26 mouse cellular contexts compared by ENCODE assay signal in the genomic region with DNA sequence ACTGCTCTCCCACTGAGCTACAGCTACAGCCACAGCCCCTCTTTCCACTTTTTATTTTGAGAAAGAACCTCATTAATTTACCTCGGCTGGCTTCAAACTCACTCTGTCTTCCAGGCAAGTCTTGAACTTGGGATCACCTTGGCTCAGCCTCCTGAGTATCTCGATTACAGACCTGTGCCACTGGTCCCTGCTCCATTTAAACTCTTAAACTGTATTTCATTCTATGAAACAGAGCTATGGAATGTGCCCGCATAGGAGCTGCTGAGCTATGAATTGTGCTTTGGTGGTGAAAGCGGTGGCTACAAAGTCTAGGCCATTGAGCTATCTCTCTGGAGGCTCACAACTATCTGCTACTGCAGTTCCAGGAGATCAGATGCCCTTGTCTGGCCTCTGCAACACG. TPM values are rescaled to one million over a fixed set of nuclear protein-coding genes. Genes with fewer than 3 reads are reported as not detected.
DNase-seq lines count a peak whose midpoint lies in the region; ATAC-seq and TF ChIP-seq lines count a peak whose summit lies in the region.
"Had no signal": no experiment of that assay in that cellular context is flagged by ENCODE, and none has a peak within 500 bp of the region (broad histone marks: within the 10 kb centered on the region; RNA-seq: fewer than 3 reads in every experiment).

No protein-coding gene starts in this region.

- peaks cover 14% of the 10 kb centered on the region for H3K4me1 ChIP-seq in intestine, postnatal 0 days (replicated peaks; ENCODE audit: control insufficient read depth, insufficient read depth, low read length)
- H3K4me1 ChIP-seq in intestine, embryonic 15.5 days (replicated peaks): peaks cover 11% of the 10 kb centered on the region
- H3K4me1 ChIP-seq in midbrain, embryonic 11.5 days (ENCODE audit: control insufficient read depth, insufficient read depth, low read length): no peaks in the 10 kb centered on the region
- peaks cover 13% of the 10 kb centered on the region for H3K4me1 ChIP-seq in midbrain, embryonic 10.5 days
- H3K4me1 ChIP-seq in bone marrow macrophage, adult 2 months (ENCODE audit: control insufficient read depth, insufficient read depth, low read length): peaks cover 45% of the 10 kb centered on the region
- H3K4me1 ChIP-seq in hindbrain, embryonic 16.5 days (ENCODE audit: control insufficient read depth, insufficient read depth, low read depth, low read length): peaks cover 2% of the 10 kb centered on the region; the same call in 1 of the 2 replicates

- H3K36me3 ChIP-seq in intestine, postnatal 0 days (ENCODE audit: control insufficient read depth, insufficient read depth): no peaks in the 10 kb centered on the region
- H3K36me3 ChIP-seq in intestine, embryonic 15.5 days: no peaks in the 10 kb centered on the region
- no peaks in the 10 kb centered on the region for H3K36me3 ChIP-seq in midbrain, embryonic 11.5 days (ENCODE audit: control insufficient read depth, insufficient read depth, low read length)
- no peaks in the 10 kb centered on the region for H3K36me3 ChIP-seq in midbrain, embryonic 10.5 days
- no peaks in the 10 kb centered on the region for H3K36me3 ChIP-seq in hindbrain, embryonic 16.5 days (ENCODE audit: control insufficient read depth, insufficient read depth, low read length)
- H3K36me3 ChIP-seq: embryonic facial prominence, embryonic 12.5 days; embryonic facial prominence, embryonic 15.5 days; heart, embryonic 10.5 days; heart, embryonic 13.5 days; hindbrain, embryonic 12.5 days; hindbrain, embryonic 15.5 days had no signal

- WGBS in intestine, postnatal 0 days: 79% methylated on average over 5 of the region's 5 CpGs
- 91% methylated on average over 5 of the region's 5 CpGs for WGBS in intestine, embryonic 15.5 days
- WGBS in midbrain, embryonic 11.5 days: 88% methylated on average over 5 of the region's 5 CpGs
- WGBS in midbrain, embryonic 10.5 days: 87% methylated on average over 5 of the region's 5 CpGs
- WGBS in hindbrain, embryonic 16.5 days: 89% methylated on average over 5 of the region's 5 CpGs

- no peak overlapping the region for H3K9ac ChIP-seq in intestine, postnatal 0 days (ENCODE audit: low read depth, low read length)
- no peak overlapping the region for H3K9ac ChIP-seq in intestine, embryonic 15.5 days
- no peak overlapping the region for H3K9ac ChIP-seq in midbrain, embryonic 11.5 days (ENCODE audit: low read length)
- no peak overlapping the region for H3K9ac ChIP-seq in hindbrain, embryonic 16.5 days (ENCODE audit: low read depth, low read length)
- H3K9ac ChIP-seq: embryonic facial prominence, embryonic 12.5 days; embryonic facial prominence, embryonic 15.5 days; forebrain, postnatal 0 days; heart, embryonic 13.5 days; hindbrain, embryonic 12.5 days; hindbrain, embryonic 15.5 days had no signal

- H3K4me3 ChIP-seq in intestine, postnatal 0 days (ENCODE audit: low read depth, low read length): no peak overlapping the region
- no peak overlapping the region for H3K4me3 ChIP-seq in intestine, embryonic 15.5 days (replicated peaks)
- no peak overlapping the region for H3K4me3 ChIP-seq in midbrain, embryonic 11.5 days (ENCODE audit: low read depth, low read length)
- no peak overlapping the region for H3K4me3 ChIP-seq in midbrain, embryonic 10.5 days
- H3K4me3 ChIP-seq in bone marrow macrophage, adult 2 months (ENCODE audit: insufficient read depth, low read length): no peak overlapping the region
- no peak overlapping the region for H3K4me3 ChIP-seq in hindbrain, embryonic 16.5 days (ENCODE audit: low read length)
- H3K4me3 ChIP-seq: embryonic facial prominence, embryonic 12.5 days; embryonic facial prominence, embryonic 15.5 days; gastrocnemius, adult 2 months; heart, adult 2 months; heart, embryonic 10.5 days; heart, embryonic 13.5 days; hindbrain, embryonic 12.5 days; hindbrain, embryonic 15.5 days had no signal

- ATAC-seq in intestine, postnatal 0 days: peak; percentile 42; the same call in 1 of the 2 replicates
- ATAC-seq in intestine, embryonic 15.5 days: no peak
- ATAC-seq in midbrain, embryonic 11.5 days (ENCODE audit: low FRiP score): no peak
- no peak for ATAC-seq in hindbrain, embryonic 16.5 days
- ATAC-seq: CD4-positive, CD25-positive, alpha-beta regulatory T cell, adult 4 months; forebrain, embryonic 14.5 days; forebrain, postnatal 0 days; Patski had no signal

- no peak for TF ChIP-seq CTCF in intestine, postnatal 0 days (IDR thresholded peaks at IDR 0.05; ENCODE audit: low read depth)
- TF ChIP-seq CTCF in bone marrow macrophage, adult 2 months (IDR thresholded peaks at IDR 0.05; ENCODE audit: low read depth, low read length): no peak

- no peak overlapping the region for H3K27ac ChIP-seq in intestine, postnatal 0 days (ENCODE audit: low read depth, low read length)
- H3K27ac ChIP-seq in intestine, embryonic 15.5 days: no peak overlapping the region
- H3K27ac ChIP-seq in midbrain, embryonic 11.5 days (ENCODE audit: low read depth, low read length): no peak overlapping the region
- H3K27ac ChIP-seq in midbrain, embryonic 10.5 days (replicated peaks): no peak overlapping the region
- peak overlapping the region; percentile 99 for H3K27ac ChIP-seq in bone marrow macrophage, adult 2 months (ENCODE audit: insufficient read depth, low read depth, low read length)
- H3K27ac ChIP-seq in hindbrain, embryonic 16.5 days (ENCODE audit: low read depth, low read length): no peak overlapping the region
- H3K27ac ChIP-seq: embryonic facial prominence, embryonic 12.5 days; embryonic facial prominence, embryonic 15.5 days; heart, adult 2 months; heart, embryonic 13.5 days; hindbrain, embryonic 12.5 days; hindbrain, embryonic 15.5 days had no signal

- no peak for TF ChIP-seq POLR2A in bone marrow macrophage, adult 2 months (IDR thresholded peaks at IDR 0.05; ENCODE audit: borderline replicate concordance, low read depth, low read length)

- DNase-seq in midbrain, embryonic 11.5 days (ENCODE audit: low spot score, missing footprints): peak; percentile 33
- DNase-seq in midbrain, embryonic 10.5 days (ENCODE audit: low spot score): no peak
- no peak for DNase-seq in lung, adult 18-20 months
- DNase-seq: adrenal gland, postnatal 10 days; adrenal gland, postnatal 36 days; cerebellum, adult 11 months; cerebellum, adult 2 months; cerebellum, adult 9-11 months; cerebellum, postnatal 25 days; forebrain, postnatal 0 days; gastrocnemius, adult 2 months; gastrocnemius, postnatal 14 days; heart, adult 2 months had no signal

- H3K27me3 ChIP-seq in intestine, postnatal 0 days (replicated peaks; ENCODE audit: control insufficient read depth, insufficient read depth, low read length): no peaks in the 10 kb centered on the region
- no peaks in the 10 kb centered on the region for H3K27me3 ChIP-seq in intestine, embryonic 15.5 days (replicated peaks)
- no peaks in the 10 kb centered on the region for H3K27me3 ChIP-seq in midbrain, embryonic 11.5 days (ENCODE audit: control insufficient read depth, insufficient read depth, low read length)
- H3K27me3 ChIP-seq in midbrain, embryonic 10.5 days (ENCODE audit: low read depth, poor library complexity, severe bottlenecking): no peaks in the 10 kb centered on the region
- no peaks in the 10 kb centered on the region for H3K27me3 ChIP-seq in hindbrain, embryonic 16.5 days (replicated peaks; ENCODE audit: control insufficient read depth, insufficient read depth, low read length)
- H3K27me3 ChIP-seq: embryonic facial prominence, embryonic 12.5 days; embryonic facial prominence, embryonic 15.5 days; heart, embryonic 13.5 days; hindbrain, embryonic 12.5 days; hindbrain, embryonic 15.5 days had no signal

- no peaks in the 10 kb centered on the region for H3K9me3 ChIP-seq in intestine, postnatal 0 days (ENCODE audit: control insufficient read depth)
- no peaks in the 10 kb centered on the region for H3K9me3 ChIP-seq in intestine, embryonic 15.5 days
- H3K9me3 ChIP-seq in midbrain, embryonic 11.5 days (ENCODE audit: control insufficient read depth, low read length): no peaks in the 10 kb centered on the region
- no peaks in the 10 kb centered on the region for H3K9me3 ChIP-seq in midbrain, embryonic 10.5 days (replicated peaks)
- H3K9me3 ChIP-seq in hindbrain, embryonic 16.5 days (ENCODE audit: control insufficient read depth, low read length): no peaks in the 10 kb centered on the region
- H3K9me3 ChIP-seq: embryonic facial prominence, embryonic 12.5 days; embryonic facial prominence, embryonic 15.5 days; heart, embryonic 10.5 days; heart, embryonic 13.5 days; hindbrain, embryonic 12.5 days; hindbrain, embryonic 15.5 days had no signal

- H3K4me2 ChIP-seq in intestine, postnatal 0 days (replicated peaks; ENCODE audit: low read depth): no peak overlapping the region
- H3K4me2 ChIP-seq in intestine, embryonic 15.5 days (replicated peaks): no peak overlapping the region
- H3K4me2 ChIP-seq in midbrain, embryonic 11.5 days: no peak overlapping the region
- H3K4me2 ChIP-seq in hindbrain, embryonic 16.5 days (ENCODE audit: low read length): no peak overlapping the region
- H3K4me2 ChIP-seq: embryonic facial prominence, embryonic 12.5 days; embryonic facial prominence, embryonic 15.5 days; heart, embryonic 13.5 days; hindbrain, embryonic 12.5 days; hindbrain, embryonic 15.5 days had no signal

RNA-seq across cellular contexts. Expression of gene Fth1, which starts 22.4 kb away (rescaled TPM):
- 6,780 and 7,050 TPM in 2 replicates for polyA plus RNA-seq in intestine, postnatal 0 days (2015; fragmentation: Nextera tagmentation; extraction: Ambion mirVana)
- polyA plus RNA-seq in intestine, embryonic 15.5 days (2015; fragmentation: Nextera tagmentation; extraction: Ambion mirVana): 1,893 and 1,941 TPM in 2 replicates
- polyA plus RNA-seq in midbrain, embryonic 11.5 days (2014; fragmentation: Nextera tagmentation; extraction: Ambion mirVana): 1,347 and 1,422 TPM in 2 replicates
- 1,350 and 1,398 TPM in 2 replicates for polyA plus RNA-seq in midbrain, embryonic 10.5 days (2016; fragmentation: Nextera tagmentation; extraction: Ambion mirVana)
- 20,335 and 20,363 TPM in 2 replicates for polyA plus RNA-seq in bone marrow macrophage, adult 2 months (2012; ENCODE audit: insufficient read depth, insufficient read length, missing spikeins)
- polyA plus RNA-seq in hindbrain, embryonic 16.5 days (2015; fragmentation: Nextera tagmentation; extraction: Ambion mirVana): 1,751 and 1,961 TPM in 2 replicates

RNA-seq across cellular contexts. Expression of gene Best1, which starts 43.5 kb away (rescaled TPM):
- polyA plus RNA-seq in intestine, postnatal 0 days (2015; fragmentation: Nextera tagmentation; extraction: Ambion mirVana): 0.61 and 0.89 TPM in 2 replicates
- polyA plus RNA-seq in intestine, embryonic 15.5 days (2015; fragmentation: Nextera tagmentation; extraction: Ambion mirVana): 0.50 and 0.58 TPM in 2 replicates
- 1.3 and 1.5 TPM in 2 replicates for polyA plus RNA-seq in midbrain, embryonic 11.5 days (2014; fragmentation: Nextera tagmentation; extraction: Ambion mirVana)
- 1.4 and 2.0 TPM in 2 replicates for polyA plus RNA-seq in midbrain, embryonic 10.5 days (2016; fragmentation: Nextera tagmentation; extraction: Ambion mirVana)
- 0.44 and 2.3 TPM in 2 replicates for polyA plus RNA-seq in bone marrow macrophage, adult 2 months (2012; ENCODE audit: insufficient read depth, insufficient read length, missing spikeins)
- polyA plus RNA-seq in hindbrain, embryonic 16.5 days (2015; fragmentation: Nextera tagmentation; extraction: Ambion mirVana): 2.5 and 3.2 TPM in 2 replicates
- polyA plus RNA-seq: Patski had no signal

RNA-seq across cellular contexts. Expression of gene Rab3il1, which starts 43.5 kb away (rescaled TPM):
- 63.6 and 65.8 TPM in 2 replicates for polyA plus RNA-seq in intestine, postnatal 0 days (2015; fragmentation: Nextera tagmentation; extraction: Ambion mirVana)
- polyA plus RNA-seq in intestine, embryonic 15.5 days (2015; fragmentation: Nextera tagmentation; extraction: Ambion mirVana): 34.7 and 35.0 TPM in 2 replicates
- 36.8 and 40.1 TPM in 2 replicates for polyA plus RNA-seq in midbrain, embryonic 11.5 days (2014; fragmentation: Nextera tagmentation; extraction: Ambion mirVana)
- 34.6 and 35.6 TPM in 2 replicates for polyA plus RNA-seq in midbrain, embryonic 10.5 days (2016; fragmentation: Nextera tagmentation; extraction: Ambion mirVana)
- polyA plus RNA-seq in bone marrow macrophage, adult 2 months (2012; ENCODE audit: insufficient read depth, insufficient read length, missing spikeins): 156 and 178 TPM in 2 replicates
- polyA plus RNA-seq in hindbrain, embryonic 16.5 days (2015; fragmentation: Nextera tagmentation; extraction: Ambion mirVana): 22.1 and 25.6 TPM in 2 replicates
- polyA plus RNA-seq: CD4-positive, CD25-positive, alpha-beta regulatory T cell, adult 4 months had no signal

RNA-seq across cellular contexts. Expression of gene Incenp, which starts 58.6 kb away (rescaled TPM):
- 22.9 and 24.3 TPM in 2 replicates for polyA plus RNA-seq in intestine, postnatal 0 days (2015; fragmentation: Nextera tagmentation; extraction: Ambion mirVana)
- polyA plus RNA-seq in intestine, embryonic 15.5 days (2015; fragmentation: Nextera tagmentation; extraction: Ambion mirVana): 87.6 and 88.9 TPM in 2 replicates
- polyA plus RNA-seq in midbrain, embryonic 11.5 days (2014; fragmentation: Nextera tagmentation; extraction: Ambion mirVana): 97.8 and 106 TPM in 2 replicates
- polyA plus RNA-seq in midbrain, embryonic 10.5 days (2016; fragmentation: Nextera tagmentation; extraction: Ambion mirVana): 142 and 150 TPM in 2 replicates
- polyA plus RNA-seq in bone marrow macrophage, adult 2 months (2012; ENCODE audit: insufficient read depth, insufficient read length, missing spikeins): 146 and 159 TPM in 2 replicates
- 26.0 and 30.4 TPM in 2 replicates for polyA plus RNA-seq in hindbrain, embryonic 16.5 days (2015; fragmentation: Nextera tagmentation; extraction: Ambion mirVana)
